Mouse (Mus musculus): ENCODE results near the gene Cd3eap.

Gene Cd3eap

DNA sequence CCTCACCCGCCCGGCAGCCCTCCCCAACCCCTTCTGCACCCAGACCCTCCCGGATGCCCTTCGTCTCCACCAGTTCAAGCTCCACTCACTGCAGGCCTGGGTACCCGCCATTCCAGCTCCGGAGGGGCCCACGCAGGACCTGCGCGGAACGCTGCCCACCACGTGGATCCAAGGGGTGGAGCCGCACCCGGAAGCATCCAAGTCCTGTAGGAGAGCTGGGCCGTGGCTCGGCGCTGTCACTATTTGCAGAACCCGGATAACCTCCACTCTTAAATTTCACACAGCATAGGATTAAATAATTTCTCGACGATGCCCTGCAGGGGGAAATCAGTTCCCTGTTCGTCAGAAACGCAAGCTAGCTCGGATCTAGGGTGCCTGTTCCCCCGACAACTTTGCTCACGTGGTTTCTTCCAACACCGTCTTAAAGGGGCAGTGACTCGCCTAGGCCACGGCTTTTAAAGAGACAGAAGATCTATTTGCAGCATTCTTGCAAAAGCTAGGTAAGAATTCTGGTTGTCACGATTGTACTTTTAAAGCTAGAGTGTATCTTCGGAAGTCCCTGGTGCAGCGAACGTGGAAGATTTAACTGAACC lies at the start of gene Cd3eap, which contains the start of gene Ppp1r13l:
TSS of gene Cd3eap (minus strand) at position 185 of the 593 bp plus-strand sequence.
TSS of gene Ppp1r13l (plus strand) at position 451 of the 593 bp plus-strand sequence.
- peak; percentile 91 to 92 for DNase-seq (ENCODE audit: low spot score in 2 of 2)

- peak; percentile 81 to 82 for DNase-seq (ENCODE audit: low spot score in 2 of 2)
These were observed 46.1 kb upstream of the Cd3eap start for GRCm38 (mm10) chr7:19405417-19405816.

GRCm38 (mm10) chr7:19404476-19404875 lies 45.2 kb upstream of the Cd3eap start, which contains the start of gene Ckm:
TSS of gene Ckm (plus strand) at chr7:19404776.
- DNase-seq (ENCODE audit: low spot score in 2 of 2): no peak

DNA sequence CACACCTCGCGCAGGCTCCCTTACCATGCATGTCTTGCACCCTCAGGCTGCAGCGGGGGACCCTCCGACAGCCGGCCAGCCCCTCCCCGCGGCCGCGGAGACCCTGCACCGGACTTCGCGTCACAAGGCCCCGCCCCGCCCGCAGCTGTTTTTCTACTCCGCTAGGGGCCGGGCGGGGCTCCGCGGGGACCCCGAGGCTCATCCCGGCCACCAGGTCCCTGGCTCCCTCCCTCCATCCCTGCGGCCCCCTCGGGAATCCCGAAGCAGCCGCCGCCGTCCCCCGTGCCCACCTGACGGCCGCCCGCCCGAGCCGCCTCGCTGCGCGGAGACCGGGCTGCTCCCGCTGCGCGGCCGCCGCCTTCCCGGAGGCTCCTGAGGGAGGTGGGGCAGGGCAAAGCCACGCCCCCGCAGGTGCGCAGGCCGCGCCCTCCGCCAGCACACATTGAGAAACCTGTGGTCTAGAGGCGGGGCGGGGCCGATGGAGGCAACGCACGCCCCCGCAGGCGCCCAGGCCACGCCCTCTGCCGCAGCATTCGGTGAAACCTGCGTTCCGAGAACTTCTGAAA lies 44.5 kb upstream of the Cd3eap start, which contains the start of gene Klc3:
TSS of gene Klc3 (minus strand) at position 374 of the 566 bp plus-strand sequence.
- DNase-seq (ENCODE audit: low spot score in 2 of 2): no peak

DNA sequence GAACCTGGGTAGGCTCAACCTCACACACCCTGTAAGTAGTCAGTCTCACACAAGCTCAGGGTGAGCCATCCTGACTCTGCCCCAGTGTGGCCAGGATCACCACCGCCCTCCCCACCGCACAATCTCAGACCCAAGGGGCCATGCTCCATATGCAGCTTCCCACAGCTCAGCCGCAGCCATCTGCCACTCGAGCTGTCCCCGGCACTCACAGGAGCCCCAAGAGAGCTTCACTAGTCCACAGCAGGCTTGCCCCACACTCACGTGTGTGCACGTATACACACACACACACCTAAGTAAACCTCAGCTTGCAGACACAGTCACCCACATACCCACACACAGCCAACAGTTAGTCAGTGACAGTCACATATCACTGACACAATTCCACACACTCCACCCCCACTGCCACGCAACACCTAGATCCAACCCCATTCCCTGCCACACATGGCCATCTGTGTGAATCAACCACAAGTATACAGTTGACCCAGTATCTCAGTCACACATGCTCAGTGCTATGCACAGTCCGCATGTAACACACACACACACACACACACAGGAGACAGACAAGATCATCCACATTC lies 43.3 kb upstream of the Cd3eap start:
- no peak for DNase-seq (ENCODE audit: low spot score in 2 of 2)

DNA sequence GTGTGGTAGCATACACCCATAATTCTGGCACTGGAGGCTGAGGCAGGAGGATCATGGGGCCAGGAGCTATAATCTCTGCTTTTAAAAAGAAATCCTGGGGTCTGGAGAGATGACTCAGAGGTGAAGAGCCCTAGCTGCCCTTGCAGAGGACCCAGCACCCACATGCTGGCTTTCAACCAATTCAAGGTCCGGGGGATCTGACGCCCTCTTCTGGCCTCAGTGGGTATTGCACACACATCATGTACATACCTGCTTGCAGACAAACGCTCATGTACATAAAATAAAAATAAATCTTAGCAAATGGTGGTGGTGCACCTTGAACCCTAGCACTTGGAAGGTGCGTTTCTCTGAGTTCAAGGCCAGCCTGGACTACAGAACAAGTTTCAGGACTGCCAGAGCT lies 41.7 kb upstream of the Cd3eap start:
- no peak for DNase-seq (ENCODE audit: low spot score in 2 of 2)

- DNase-seq (ENCODE audit: low spot score in 2 of 2): no peak
These were observed 40.4 kb upstream of the Cd3eap start for GRCm38 (mm10) chr7:19399496-19400280.

DNA sequence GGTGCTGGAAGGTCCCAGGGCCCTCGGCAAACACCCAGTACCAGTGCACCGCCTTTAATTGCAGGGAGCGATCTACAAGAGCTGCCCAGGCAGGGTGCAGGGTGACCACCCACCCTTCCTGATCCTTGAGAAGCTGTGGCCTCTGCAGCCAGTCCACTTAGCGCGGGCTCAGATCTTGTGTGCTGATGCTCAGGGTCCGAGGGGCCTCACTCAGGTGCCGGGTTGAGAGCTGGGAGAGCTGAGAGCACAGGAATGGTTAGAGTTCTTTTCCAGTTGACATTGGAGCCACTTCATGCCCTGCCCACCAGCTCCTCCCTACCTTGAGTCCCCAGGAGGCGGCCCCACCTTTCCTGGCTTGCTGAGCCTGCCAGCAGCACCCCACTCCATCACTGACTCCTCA lies 35.2 kb upstream of the Cd3eap start:
- DNase-seq (ENCODE audit: low spot score in 2 of 2): no peak

DNA sequence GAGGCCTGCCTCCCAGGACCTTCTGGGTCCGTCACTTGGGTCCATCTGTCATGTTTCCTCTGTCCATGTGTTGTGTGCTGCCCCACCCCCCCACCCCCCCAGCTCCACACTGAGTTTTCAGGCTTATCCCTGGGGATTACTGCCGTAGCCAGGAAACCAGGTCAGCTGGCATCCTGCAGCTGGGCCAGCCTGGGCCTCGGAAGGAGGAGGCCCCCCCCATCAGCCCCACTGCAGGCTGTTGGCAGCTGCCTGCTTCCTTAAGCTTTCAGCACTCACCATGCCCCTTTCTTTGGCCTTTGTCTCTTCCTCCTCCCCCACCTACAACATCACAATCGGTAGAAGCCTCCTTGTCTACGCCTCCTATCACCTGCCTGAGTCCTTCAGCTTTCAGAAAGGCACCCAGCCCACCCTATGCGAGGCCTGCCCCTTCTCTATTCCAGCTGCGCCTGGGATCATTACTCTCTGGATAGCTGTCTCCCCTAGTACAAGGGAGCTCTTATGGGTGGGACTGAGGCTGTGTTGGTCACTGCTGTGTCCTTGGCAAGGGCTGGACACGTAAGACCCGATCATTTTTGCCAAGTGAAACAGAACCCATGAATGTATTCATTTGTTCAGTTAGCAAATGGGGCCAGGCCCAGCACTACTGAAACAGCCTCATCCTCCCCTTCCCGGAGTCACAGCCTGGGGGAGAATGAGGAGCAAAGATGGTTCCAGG lies 29.6 kb upstream of the Cd3eap start:
- DNase-seq (ENCODE audit: low spot score in 2 of 2): peak in 1 of 2 experiments; percentile 19

- no peak for DNase-seq (ENCODE audit: low spot score in 2 of 2)
These were observed 24.4 kb upstream of the Cd3eap start for GRCm38 (mm10) chr7:19383708-19384107.

- no peak for DNase-seq (ENCODE audit: low spot score in 2 of 2)
These were observed 22.9 kb upstream of the Cd3eap start for GRCm38 (mm10) chr7:19382166-19382541.

GRCm38 (mm10) chr7:19381377-19382165 lies 22.3 kb upstream of the Cd3eap start, which contains the start of gene Ercc2:
TSS of gene Ercc2 (plus strand) at chr7:19382010.
- peak; percentile 98 to 99 for DNase-seq (ENCODE audit: low spot score in 2 of 2)

- no peak for DNase-seq (ENCODE audit: low spot score in 2 of 2)
These were observed 18.8 kb upstream of the Cd3eap start for GRCm38 (mm10) chr7:19378049-19378448.

DNA sequence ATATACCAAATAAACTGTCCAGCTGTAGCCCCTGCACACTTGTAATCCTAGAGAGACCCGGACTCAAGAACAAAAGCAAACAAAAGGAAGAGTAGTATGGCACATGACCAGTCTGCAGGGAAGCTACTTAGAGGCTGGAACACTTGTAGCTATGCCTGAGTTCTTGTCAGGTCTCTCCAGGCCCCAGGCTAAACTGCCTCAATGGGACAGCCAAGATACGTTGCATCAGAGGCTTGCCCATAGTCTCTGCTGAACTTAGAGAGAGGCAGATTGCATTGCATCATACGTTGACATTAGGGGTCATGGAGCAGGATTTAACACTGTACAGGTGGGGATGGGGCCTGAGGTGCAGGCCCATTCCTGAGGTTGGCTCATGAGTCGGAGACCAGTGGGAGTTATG lies 16.7 kb upstream of the Cd3eap start:
- DNase-seq (ENCODE audit: low spot score in 2 of 2): no peak

DNA sequence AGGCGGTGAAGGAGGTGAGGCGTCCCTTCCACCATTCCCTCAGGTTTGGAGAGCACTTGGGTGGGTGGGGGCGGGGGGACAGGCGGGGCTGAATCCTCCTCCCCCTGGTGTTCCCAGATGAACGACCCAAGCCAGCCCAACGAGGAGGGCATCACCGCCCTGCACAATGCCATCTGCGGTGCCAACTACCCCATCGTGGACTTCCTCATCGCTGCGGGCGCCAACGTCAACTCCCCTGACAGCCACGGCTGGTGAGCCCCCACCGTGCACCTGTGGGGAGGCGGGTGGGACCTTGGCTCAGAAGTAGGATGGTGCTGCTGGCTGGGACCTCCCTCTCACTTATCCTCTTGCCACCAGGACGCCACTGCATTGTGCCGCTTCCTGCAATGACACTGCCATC lies 16.1 kb upstream of the Cd3eap start:
- no peak for DNase-seq (ENCODE audit: low spot score in 2 of 2)

DNA sequence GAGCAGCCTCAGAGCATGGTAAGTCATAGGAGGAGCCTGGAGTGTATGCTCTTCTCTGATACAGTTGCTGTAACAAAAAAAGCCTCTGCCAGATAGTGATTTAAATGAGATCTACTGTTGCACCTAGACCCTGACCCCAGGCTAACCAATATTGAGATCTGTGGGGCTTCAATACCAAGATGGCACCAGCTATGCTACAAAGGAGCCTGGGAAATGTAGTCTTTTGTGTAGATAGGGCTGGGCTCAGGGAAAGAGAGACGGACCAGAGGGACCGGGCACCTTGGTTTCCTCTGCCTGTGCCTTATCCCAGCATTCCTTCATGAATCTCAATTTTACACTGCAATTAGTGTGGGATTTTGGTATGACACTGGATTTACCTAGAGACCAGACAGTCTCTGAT lies 14.1 kb upstream of the Cd3eap start:
- no peak for DNase-seq (ENCODE audit: low spot score in 2 of 2)

DNA sequence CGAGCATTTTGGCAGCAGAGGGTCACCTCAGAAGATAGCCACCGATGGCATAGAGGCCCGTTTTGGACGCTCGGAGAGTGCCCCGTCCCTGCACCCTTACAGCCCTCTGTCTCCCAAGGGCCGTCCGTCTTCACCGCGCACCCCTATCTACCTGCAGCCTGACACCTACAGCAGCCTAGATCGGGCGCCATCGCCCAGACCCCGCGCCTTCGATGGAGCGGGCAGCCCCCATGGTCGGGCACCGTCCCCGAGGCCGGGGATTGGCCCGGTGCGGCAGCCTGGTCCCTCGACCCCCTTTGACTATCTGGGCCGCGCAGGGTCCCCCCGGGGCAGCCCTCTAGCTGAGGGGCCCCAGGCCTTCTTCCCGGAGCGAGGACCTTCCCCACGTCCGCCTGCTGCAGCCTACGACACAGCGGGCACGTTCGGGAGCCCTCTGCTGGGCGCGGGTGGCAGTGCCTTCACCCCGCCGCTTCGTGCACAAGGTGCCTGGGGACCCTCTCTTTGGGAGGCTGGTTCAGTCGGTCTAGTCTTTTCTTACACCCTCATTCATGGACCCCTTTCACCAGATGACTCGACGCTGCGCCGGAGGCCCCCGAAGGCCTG lies 10.6 kb upstream of the Cd3eap start:
- peak; percentile 65 to 71 for DNase-seq (ENCODE audit: low spot score in 2 of 2)

DNA sequence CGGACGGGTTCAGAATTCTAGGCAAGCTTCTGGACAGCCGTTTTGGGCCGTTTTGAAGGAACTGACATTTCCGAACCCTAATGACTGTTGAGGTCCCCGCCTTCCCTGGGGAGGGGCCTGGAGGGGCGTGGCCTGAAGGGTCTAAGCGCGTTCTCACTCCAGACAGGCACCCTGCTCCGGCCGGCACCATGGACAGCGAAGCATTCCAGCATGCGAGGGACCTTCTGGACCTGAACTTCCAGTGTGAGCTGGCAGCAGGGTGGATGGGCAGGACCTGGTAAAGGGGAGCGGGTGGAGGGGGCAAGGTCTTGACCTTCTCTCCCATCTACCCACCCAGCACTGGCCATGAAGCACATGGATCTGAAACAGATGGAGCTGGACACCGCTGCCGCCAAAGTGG lies 9.1 kb upstream of the Cd3eap start:
- no peak for DNase-seq (ENCODE audit: low spot score in 2 of 2)

DNA sequence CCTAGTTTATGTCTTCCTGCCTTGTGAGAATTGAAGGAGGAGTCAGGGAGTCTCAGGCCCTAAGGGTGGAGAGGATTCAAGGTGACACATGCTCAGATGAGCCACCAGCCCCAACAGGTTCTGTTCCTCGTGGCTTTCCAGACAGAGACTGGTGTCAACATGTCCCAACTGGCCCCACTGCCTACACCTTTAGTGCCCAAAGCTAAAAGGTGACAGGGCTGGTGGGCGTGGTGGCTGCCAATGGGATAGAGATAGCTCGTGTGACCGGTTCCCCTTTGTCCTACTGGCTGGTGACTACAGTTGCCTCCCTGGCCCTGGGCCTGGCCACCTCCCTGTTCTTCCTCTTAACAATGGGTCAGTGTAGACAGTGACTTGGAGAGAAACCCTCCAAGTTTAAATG lies 6.1 kb upstream of the Cd3eap start:
- DNase-seq (ENCODE audit: low spot score in 2 of 2): no peak

- peak; percentile 44 to 61 for DNase-seq (ENCODE audit: low spot score in 2 of 2)
These were observed 4.6 kb upstream of the Cd3eap start for GRCm38 (mm10) chr7:19363881-19364280.

GRCm38 (mm10) chr7:19362276-19362675 lies 3.0 kb upstream of the Cd3eap start:
- no peak for DNase-seq (ENCODE audit: low spot score in 2 of 2)

All from frontal cortex, postnatal 36 days (tissue).